Mouse (Mus musculus): ENCODE measurements around the gene Gli1. TPM values are rescaled to one million over a fixed set of nuclear protein-coding genes. Genes with fewer than 3 reads are reported as not detected.
A peak's percentile ranks its signal among the peaks of the same experiment; 100 is the strongest.

Gli1 gene
- polyA plus RNA-seq, 1 experiment from 2014 or later: 16.1 TPM

DNA sequence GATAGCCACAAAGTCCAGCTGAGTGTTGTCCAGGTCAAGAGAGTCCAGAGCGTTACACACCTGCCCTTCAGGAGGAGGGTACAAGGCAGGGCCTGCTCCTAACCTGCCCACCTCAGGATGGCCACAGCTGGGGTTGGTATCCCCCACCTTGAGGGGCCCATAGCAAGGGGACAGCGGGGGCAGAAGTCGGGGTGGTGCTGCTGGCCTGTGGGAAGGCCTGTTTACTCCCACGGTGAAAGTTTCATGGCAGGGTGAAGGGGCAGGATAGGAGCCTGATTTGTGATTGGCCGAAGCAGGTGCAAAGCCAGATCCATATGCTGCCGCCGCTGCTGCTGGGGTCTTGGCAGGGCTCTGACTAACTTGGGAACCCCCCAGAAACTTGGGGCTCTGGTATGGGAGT is 11.6 kb downstream of the Gli1 start:
- Histone ChIP-seq H3K4me2 (replicated peaks) (no peak overlapping the region), H3K36me3 (peaks cover 48% of the 10 kb centered on the region), H3K27ac (replicated peaks) (no peak overlapping the region), H3K9me3 (replicated peaks) (no peaks in the 10 kb centered on the region), H3K27me3 (peaks cover 44% of the 10 kb centered on the region), H3K9ac (no peak overlapping the region), H3K4me1 (peaks cover 15% of the 10 kb centered on the region), H3K4me3 (replicated peaks) (no peak overlapping the region)
- 73% methylated on average over 7 of the region's 7 CpGs for WGBS
- no peak for ATAC-seq (ENCODE audit: insufficient number of reproducible peaks, low FRiP score, low TSS enrichment, low read depth)

DNA sequence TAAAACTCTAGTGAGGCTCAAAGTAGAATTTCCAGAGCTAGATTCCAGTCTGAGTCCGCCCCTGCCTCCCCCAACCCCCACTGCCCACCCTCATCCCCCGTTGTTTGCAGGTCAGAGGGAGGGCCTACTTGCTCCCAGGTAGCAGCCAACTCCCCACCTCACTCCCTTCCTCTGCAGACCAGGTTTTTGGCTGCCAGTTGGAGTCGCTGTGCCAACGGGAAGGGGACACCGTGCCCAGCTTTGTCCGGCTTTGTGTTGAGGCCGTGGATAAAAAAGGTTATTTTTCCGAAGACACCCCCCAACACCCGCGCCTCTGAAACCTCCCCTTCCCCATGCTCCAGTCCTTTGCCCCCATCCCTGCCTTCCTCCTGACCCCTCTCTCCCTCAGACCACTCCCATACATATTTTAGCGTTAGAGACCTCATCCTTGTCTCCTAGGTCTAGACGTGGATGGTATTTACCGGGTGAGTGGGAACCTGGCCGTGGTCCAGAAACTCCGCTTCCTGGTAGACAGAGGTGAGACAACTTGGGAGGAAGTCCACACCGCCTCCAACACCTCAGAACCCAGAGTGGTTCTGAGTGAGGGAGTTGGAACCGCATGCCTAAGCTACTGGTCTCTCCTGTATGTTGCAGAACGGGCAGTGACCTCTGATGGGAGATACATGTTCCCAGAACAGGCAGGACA is 14.2 kb downstream of the Gli1 start:
- Histone ChIP-seq H3K9me3 (replicated peaks) (no peaks in the 10 kb centered on the region), H3K9ac (no peak overlapping the region), H3K4me2 (replicated peaks) (no peak overlapping the region), H3K36me3 (peaks cover 26% of the 10 kb centered on the region), H3K27ac (replicated peaks) (no peak overlapping the region), H3K4me3 (replicated peaks) (no peak overlapping the region), H3K4me1 (peaks cover 15% of the 10 kb centered on the region), H3K27me3 (peaks cover 50% of the 10 kb centered on the region)
- WGBS: 48% methylated on average over 18 of the region's 18 CpGs
- no peak for ATAC-seq (ENCODE audit: insufficient number of reproducible peaks, low FRiP score, low TSS enrichment, low read depth)

DNA sequence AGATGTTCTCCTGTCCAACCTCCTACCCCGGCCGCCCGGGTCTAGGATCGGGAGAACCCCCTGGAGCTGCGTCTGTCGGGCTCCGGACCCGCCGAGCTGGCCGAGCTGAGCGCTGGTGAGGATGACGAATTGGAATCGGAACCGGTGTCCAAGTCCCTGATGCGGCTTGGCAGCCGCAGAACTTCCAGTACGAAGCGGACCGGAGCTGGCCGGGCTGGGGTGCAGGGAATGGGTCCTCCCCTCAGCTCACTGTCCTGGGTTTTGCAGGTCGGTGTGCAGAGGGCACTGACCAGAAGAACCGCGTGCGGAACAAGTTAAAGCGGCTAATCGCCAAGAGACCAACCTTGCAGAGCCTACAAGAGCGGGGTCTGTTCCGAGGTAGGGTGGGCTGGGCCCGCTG is 14.9 kb downstream of the Gli1 start:
- no peak for ATAC-seq (ENCODE audit: insufficient number of reproducible peaks, low FRiP score, low TSS enrichment, low read depth)
- no peaks in the 10 kb centered on the region for H3K9me3 ChIP-seq (replicated peaks)
- peaks cover 15% of the 10 kb centered on the region for H3K4me1 ChIP-seq
- WGBS: 4% methylated on average over 29 of the region's 29 CpGs
- peak overlapping the region; percentile 43 for H3K4me3 ChIP-seq (replicated peaks)
- peaks cover 18% of the 10 kb centered on the region for H3K36me3 ChIP-seq
- H3K4me2 ChIP-seq (replicated peaks): peak overlapping the region; percentile 77
- peaks cover 50% of the 10 kb centered on the region for H3K27me3 ChIP-seq
- H3K9ac ChIP-seq: peak overlapping the region; percentile 10; the same call in 1 of the 2 replicates
- H3K27ac ChIP-seq (replicated peaks): no peak overlapping the region

DNA sequence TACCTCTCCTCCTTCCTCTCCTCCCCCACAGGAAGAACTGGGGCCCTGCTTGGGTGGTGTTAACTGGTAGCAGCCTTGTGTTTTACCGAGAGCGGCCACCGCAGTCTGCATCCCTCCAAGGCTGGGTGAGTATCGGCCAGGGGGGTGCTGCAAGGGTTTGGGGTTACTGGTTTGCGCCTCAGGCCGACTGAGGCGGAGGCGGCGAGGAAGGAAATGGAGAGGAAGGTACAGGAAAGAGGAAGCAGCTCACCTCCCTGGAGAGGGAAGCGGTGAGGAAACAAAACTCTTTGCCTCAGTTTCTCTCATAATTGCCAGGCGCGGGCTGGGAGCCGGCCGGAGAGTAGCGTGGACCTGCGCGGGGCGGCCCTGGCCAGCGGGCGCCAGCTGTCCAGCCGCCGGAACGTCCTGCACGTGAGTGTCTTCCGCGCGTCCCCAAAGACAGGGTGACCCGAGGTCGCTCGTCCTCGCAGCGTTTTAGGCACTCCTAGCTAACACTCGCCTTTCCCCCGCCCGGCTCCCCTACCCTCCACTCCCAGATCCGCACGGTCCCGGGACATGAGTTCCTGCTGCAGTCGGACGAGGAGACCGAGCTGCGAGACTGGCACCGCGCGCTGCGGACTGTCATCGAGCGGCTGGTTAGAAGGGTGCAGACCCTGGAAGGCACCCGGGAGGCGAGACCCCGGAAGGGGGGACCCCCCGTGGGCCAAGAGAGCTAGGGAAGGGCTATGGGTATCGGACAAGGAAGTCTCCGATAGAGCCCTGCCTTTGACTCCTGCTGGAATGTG is 15.6 kb downstream of the Gli1 start:
- no peaks in the 10 kb centered on the region for H3K9me3 ChIP-seq (replicated peaks)
- H3K27ac ChIP-seq (replicated peaks): no peak overlapping the region
- peak overlapping the region; percentile 77 for H3K4me2 ChIP-seq (replicated peaks)
- H3K27me3 ChIP-seq: peaks cover 50% of the 10 kb centered on the region
- no peak for ATAC-seq (ENCODE audit: insufficient number of reproducible peaks, low FRiP score, low TSS enrichment, low read depth)
- WGBS: 2% methylated on average over 53 of the region's 54 CpGs
- H3K4me3 ChIP-seq (replicated peaks): peak overlapping the region; percentile 43
- peaks cover 15% of the 10 kb centered on the region for H3K4me1 ChIP-seq
- peaks cover 12% of the 10 kb centered on the region for H3K36me3 ChIP-seq
- peak overlapping the region; percentile 10; the same call in 1 of the 2 replicates for H3K9ac ChIP-seq

GRCm38 (mm10) chr10:127325454-127326016 is 16.2 kb downstream of the Gli1 start:
- H3K27ac ChIP-seq (replicated peaks): no peak overlapping the region
- 36% methylated on average over 14 of the region's 14 CpGs for WGBS
- H3K4me2 ChIP-seq (replicated peaks): peak overlapping the region; percentile 77
- H3K36me3 ChIP-seq: peaks cover 5% of the 10 kb centered on the region; the same call in 1 of the 2 replicates
- no peaks in the 10 kb centered on the region for H3K9me3 ChIP-seq (replicated peaks)
- ATAC-seq (ENCODE audit: insufficient number of reproducible peaks, low FRiP score, low TSS enrichment, low read depth): no peak
- peaks cover 15% of the 10 kb centered on the region for H3K4me1 ChIP-seq
- no peak overlapping the region for H3K9ac ChIP-seq
- peaks cover 55% of the 10 kb centered on the region for H3K27me3 ChIP-seq
- H3K4me3 ChIP-seq (replicated peaks): peak overlapping the region; percentile 43

GRCm38 (mm10) chr10:127324495-127324894 is 17.3 kb downstream of the Gli1 start:
- peaks cover 15% of the 10 kb centered on the region for H3K4me1 ChIP-seq
- no peak for ATAC-seq (ENCODE audit: insufficient number of reproducible peaks, low FRiP score, low TSS enrichment, low read depth)
- H3K27me3 ChIP-seq: peaks cover 47% of the 10 kb centered on the region

GRCm38 (mm10) chr10:127323131-127323855 is 18.5 kb downstream of the Gli1 start:
- Histone ChIP-seq H3K27ac (replicated peaks) (no peak overlapping the region), H3K4me1 (peaks cover 15% of the 10 kb centered on the region), H3K9me3 (replicated peaks) (no peaks in the 10 kb centered on the region), H3K4me2 (replicated peaks) (no peak overlapping the region), H3K4me3 (replicated peaks) (no peak overlapping the region), H3K9ac (no peak overlapping the region), H3K27me3 (peaks cover 37% of the 10 kb centered on the region), H3K36me3 (no peaks in the 10 kb centered on the region)
- no peak for ATAC-seq (ENCODE audit: insufficient number of reproducible peaks, low FRiP score, low TSS enrichment, low read depth)
- WGBS: 69% methylated on average over 17 of the region's 17 CpGs

More at GRCm38 (mm10) chr10:127324495-127324894, 17.3 kb downstream of the Gli1 start:
- H3K9me3 ChIP-seq (replicated peaks): no peaks in the 10 kb centered on the region
- no peak overlapping the region for H3K27ac ChIP-seq (replicated peaks)
- H3K4me2 ChIP-seq (replicated peaks): no peak overlapping the region
- H3K36me3 ChIP-seq: no peaks in the 10 kb centered on the region
- WGBS: 13% methylated on average over 7 of the region's 7 CpGs
- H3K4me3 ChIP-seq (replicated peaks): no peak overlapping the region
- no peak overlapping the region for H3K9ac ChIP-seq

GRCm38 (mm10) chr10:127322669-127323068 is 19.1 kb downstream of the Gli1 start:
- ATAC-seq (ENCODE audit: insufficient number of reproducible peaks, low FRiP score, low TSS enrichment, low read depth): no peak
- 69% methylated on average over 4 of the region's 4 CpGs for WGBS
- Histone ChIP-seq H3K4me2 (replicated peaks) (no peak overlapping the region), H3K9me3 (replicated peaks) (no peaks in the 10 kb centered on the region), H3K9ac (no peak overlapping the region), H3K36me3 (no peaks in the 10 kb centered on the region), H3K27me3 (peaks cover 33% of the 10 kb centered on the region), H3K27ac (replicated peaks) (no peak overlapping the region), H3K4me3 (replicated peaks) (no peak overlapping the region), H3K4me1 (peaks cover 15% of the 10 kb centered on the region)

- no peak overlapping the region for H3K9ac ChIP-seq
- H3K27me3 ChIP-seq: peaks cover 28% of the 10 kb centered on the region
- WGBS: 70% methylated on average over 13 of the region's 13 CpGs
Observed at GRCm38 (mm10) chr10:127322178-127322577, 19.6 kb downstream of the Gli1 start.

GRCm38 (mm10) chr10:127321621-127322020 is 20.2 kb downstream of the Gli1 start, which contains the start of gene Arhgap9:
Gene Arhgap9 (plus strand): TSS chr10:127321964.
- H3K4me2 ChIP-seq (replicated peaks): no peak within 1 kb of the TSS
- no peak within 1 kb of the TSS for H3K9ac ChIP-seq
- 62% methylated on average over 3 of the region's 3 CpGs for WGBS
- H3K4me3 ChIP-seq (replicated peaks): no peak within 1 kb of the TSS
- no peaks in the 10 kb centered on the region for H3K36me3 ChIP-seq
- no peak within 1 kb of the TSS for H3K27ac ChIP-seq (replicated peaks)
- peaks cover 10% of the 10 kb centered on the region for H3K4me1 ChIP-seq
- peaks cover 22% of the 10 kb centered on the region for H3K27me3 ChIP-seq
- no peaks in the 10 kb centered on the region for H3K9me3 ChIP-seq (replicated peaks)
- ATAC-seq (ENCODE audit: insufficient number of reproducible peaks, low FRiP score, low TSS enrichment, low read depth): no peak

More at GRCm38 (mm10) chr10:127322178-127322577, 19.6 kb downstream of the Gli1 start:
- Histone ChIP-seq H3K9me3 (replicated peaks) (no peaks in the 10 kb centered on the region), H3K4me2 (replicated peaks) (no peak overlapping the region), H3K4me3 (replicated peaks) (no peak overlapping the region), H3K36me3 (no peaks in the 10 kb centered on the region), H3K27ac (replicated peaks) (no peak overlapping the region), H3K4me1 (peaks cover 15% of the 10 kb centered on the region)
- ATAC-seq (ENCODE audit: insufficient number of reproducible peaks, low FRiP score, low TSS enrichment, low read depth): no peak

- H3K9ac ChIP-seq: no peak overlapping the region
- no peak for ATAC-seq (ENCODE audit: insufficient number of reproducible peaks, low FRiP score, low TSS enrichment, low read depth)
- 73% methylated on average over 7 of the region's 7 CpGs for WGBS
Observed at GRCm38 (mm10) chr10:127319969-127320368, 21.8 kb downstream of the Gli1 start.

More at GRCm38 (mm10) chr10:127319969-127320368, 21.8 kb downstream of the Gli1 start:
- Histone ChIP-seq H3K9me3 (replicated peaks) (no peaks in the 10 kb centered on the region), H3K4me2 (replicated peaks) (no peak overlapping the region), H3K27me3 (peaks cover 9% of the 10 kb centered on the region), H3K36me3 (no peaks in the 10 kb centered on the region), H3K4me3 (replicated peaks) (no peak overlapping the region), H3K27ac (replicated peaks) (no peak overlapping the region), H3K4me1 (no peaks in the 10 kb centered on the region)

Measured in embryonic facial prominence, embryonic 15.5 days (tissue).